Mouse (Mus musculus): ENCODE measurements around the gene Zswim4. TPM values are rescaled to one million over a fixed set of nuclear protein-coding genes. Genes with fewer than 3 reads are reported as not detected.

Gene Zswim4
- polyA plus RNA-seq, 1 experiment from 2014 or later = 44.0 TPM

- no peaks in the 10 kb centered on the region for H3K4me1 ChIP-seq
- H3K4me3 ChIP-seq = no peak overlapping the region
- H3K27me3 ChIP-seq = no peaks in the 10 kb centered on the region
- H3K36me3 ChIP-seq (ENCODE audit: poor library complexity, severe bottlenecking) = peaks cover 44% of the 10 kb centered on the region
- 94% methylated on average over 2 of the region's 2 CpGs for WGBS
- ATAC-seq = no peak
- H3K9ac ChIP-seq = no peak overlapping the region
- H3K4me2 ChIP-seq = no peak overlapping the region
- no peak overlapping the region; the same call in 1 of the 2 replicates for H3K27ac ChIP-seq
- no peaks in the 10 kb centered on the region for H3K9me3 ChIP-seq (replicated peaks)
Measured at GRCm38 (mm10) chr8:84167696-84168095, 69.2 kb downstream of the Zswim4 start.

MicroRNA genes within 50 kb of the gene (microRNA counts, 519-probe panel; counts per million panel counts)
- microRNA mmu-miR-181c (3,482 counts per million, percentile 72 among the panel's probes with 10 or more counts), microRNA mmu-miR-23a (4,322 counts per million, percentile 82 among the panel's probes with 10 or more counts), microRNA mmu-miR-27a (4,676 counts per million, percentile 87 among the panel's probes with 10 or more counts)

Small RNA genes lying within 50 kb of the gene (microRNA-seq; reads per million reads assigned to microRNA genes)
- gene Mir181c (15,888 reads per million, percentile 97 among the genes with 10 or more reads in this experiment), gene Mir181d (8,189 reads per million, percentile 95 among the genes with 10 or more reads in this experiment), gene Mir23a (5,646 reads per million, percentile 91 among the genes with 10 or more reads in this experiment), gene Mir24-2 (not detected), gene Mir27a (99.5 reads per million, percentile 51 among the genes with 10 or more reads in this experiment), gene Mir3074-2 (not detected)

Other genes with a start within 250 kb of the Zswim4 start
- gene Samd1, start 239.4 kb downstream of the Zswim4 start, polyA plus RNA-seq (2015; fragmentation: Nextera tagmentation; extraction: Ambion mirVana) = 9.5 and 10.2 TPM in 2 replicates
- 1.00 and 1.2 TPM in 2 replicates for gene 1700067K01Rik, start 235.6 kb downstream of the Zswim4 start, polyA plus RNA-seq (2015; fragmentation: Nextera tagmentation; extraction: Ambion mirVana)
- 0.37 TPM in 1 of 2 replicates, not detected in the other for gene 2210011C24Rik, start 224.9 kb downstream of the Zswim4 start, polyA plus RNA-seq (2015; fragmentation: Nextera tagmentation; extraction: Ambion mirVana)
- gene Palm3, start 215.6 kb downstream of the Zswim4 start, polyA plus RNA-seq (2015; fragmentation: Nextera tagmentation; extraction: Ambion mirVana) = 1.9 and 2.1 TPM in 2 replicates
- gene Il27ra, start 194.5 kb downstream of the Zswim4 start, polyA plus RNA-seq (2015; fragmentation: Nextera tagmentation; extraction: Ambion mirVana) = 0.23 and 0.29 TPM in 2 replicates
- not detected in 2 replicates for gene Rln3, start 192.1 kb downstream of the Zswim4 start, polyA plus RNA-seq (2015; fragmentation: Nextera tagmentation; extraction: Ambion mirVana)
- 1.1 and 1.5 TPM in 2 replicates for gene Gm10643, start 171.9 kb downstream of the Zswim4 start, polyA plus RNA-seq (2015; fragmentation: Nextera tagmentation; extraction: Ambion mirVana)
- gene Rfx1, start 170.2 kb downstream of the Zswim4 start, polyA plus RNA-seq (2015; fragmentation: Nextera tagmentation; extraction: Ambion mirVana) = 6.7 and 8.3 TPM in 2 replicates
- 17.0 and 19.2 TPM in 2 replicates for gene Dcaf15, start 132.3 kb downstream of the Zswim4 start, polyA plus RNA-seq (2015; fragmentation: Nextera tagmentation; extraction: Ambion mirVana)
- 0.24 and 0.27 TPM in 2 replicates for gene Podnl1, start 111.1 kb downstream of the Zswim4 start, polyA plus RNA-seq (2015; fragmentation: Nextera tagmentation; extraction: Ambion mirVana)
- 18.6 and 24.1 TPM in 2 replicates for gene Cc2d1a, start 89.1 kb downstream of the Zswim4 start, polyA plus RNA-seq (2015; fragmentation: Nextera tagmentation; extraction: Ambion mirVana)
- 2.2 and 2.3 TPM in 2 replicates for gene 4930432K21Rik, start 89.0 kb downstream of the Zswim4 start, polyA plus RNA-seq (2015; fragmentation: Nextera tagmentation; extraction: Ambion mirVana)
- gene Nanos3, start 51.8 kb downstream of the Zswim4 start, polyA plus RNA-seq (2015; fragmentation: Nextera tagmentation; extraction: Ambion mirVana) = 4.7 and 6.5 TPM in 2 replicates
- 294 and 310 TPM in 2 replicates for gene D8Ertd738e, start 12.7 kb upstream of the Zswim4 start, polyA plus RNA-seq (2015; fragmentation: Nextera tagmentation; extraction: Ambion mirVana)
- gene Mri1, start 20.3 kb upstream of the Zswim4 start, polyA plus RNA-seq (2015; fragmentation: Nextera tagmentation; extraction: Ambion mirVana) = 57.3 and 64.1 TPM in 2 replicates
- 26.8 and 28.9 TPM in 2 replicates for gene Ccdc130, start 33.3 kb upstream of the Zswim4 start, polyA plus RNA-seq (2015; fragmentation: Nextera tagmentation; extraction: Ambion mirVana)
- 9.7 and 9.8 TPM in 2 replicates for gene Cacna1a, start 151.4 kb upstream of the Zswim4 start, polyA plus RNA-seq (2015; fragmentation: Nextera tagmentation; extraction: Ambion mirVana)